Mouse (Mus musculus) liver, embryonic 11.5 days (tissue): ENCODE measurements around the gene Dclk1. TPM values are rescaled to one million over a fixed set of nuclear protein-coding genes. Genes with fewer than 3 reads are reported as not detected.

ENCODE experiments used
- ATAC-seq: fragments of 200-750 bp; cut with Nextera tagmentation; replicated peaks from 2 replicates; pipeline ENCODE4 v1.8.0; 2017; ENCODE audit warnings: moderate number of reproducible peaks, mild to moderate bottlenecking, moderate TSS enrichment, moderate library complexity; ENCODE audit not compliant: low FRiP score
- DNase-seq: peaks from one replicate; pipeline ENCODE4 v3.0.0-alpha.2; 2017; ENCODE audit warnings: low spot score
- H3K27ac ChIP-seq: fragments of 300-500 bp; sonication (generic); 2 replicates; pipeline ENCODE4 v1.5.1; 2014; ENCODE audit warnings: mild to moderate bottlenecking, low read depth, low read length, control low read depth
- H3K27me3 ChIP-seq: fragments of 300-500 bp; sonication (generic); replicated peaks from 2 replicates; pipeline ENCODE4 v1.6.1; 2014; ENCODE audit warnings: low read length, mixed read lengths; ENCODE audit not compliant: control insufficient read depth, insufficient read depth
- H3K36me3 ChIP-seq: fragments of 300-500 bp; sonication (generic); 2 replicates; pipeline ENCODE4 v1.6.1; 2014; ENCODE audit warnings: mild to moderate bottlenecking, low read length, moderate library complexity, mixed read lengths; ENCODE audit not compliant: control insufficient read depth, insufficient read depth
- H3K4me1 ChIP-seq: fragments of 300-500 bp; sonication (generic); replicated peaks from 2 replicates; pipeline ENCODE4 v1.6.1; 2014; ENCODE audit warnings: low read length, mixed read lengths; ENCODE audit not compliant: control insufficient read depth, insufficient read depth
- H3K4me2 ChIP-seq: fragments of 300-500 bp; sonication (generic); 2 replicates; pipeline ENCODE4 v1.6.1; 2014; ENCODE audit warnings: mild to moderate bottlenecking, control low read depth, moderate library complexity
- H3K4me3 ChIP-seq: fragments of 300-500 bp; sonication (generic); 2 replicates; pipeline ENCODE4 v1.5.1; 2014; ENCODE audit warnings: low read depth, low read length, control low read depth
- H3K9ac ChIP-seq: fragments of 300-500 bp; sonication (generic); 2 replicates; pipeline ENCODE4 v1.6.1; 2014; ENCODE audit warnings: low read depth, low read length, control low read depth
- H3K9me3 ChIP-seq: fragments of 300-500 bp; sonication (generic); 2 replicates; pipeline ENCODE4 v1.6.1; 2016; ENCODE audit warnings: low read length, inconsistent platforms, mixed read lengths; ENCODE audit not compliant: control insufficient read depth
- WGBS: fragments of 180-500 bp; shearing (Covaris S2); extraction: QIAGEN DNeasy Blood & Tissue Kit; methylation state at CpG from one replicate; pipeline ENCODE4 v1.1.7; 2014; 5-methylcytosine and 5-hydroxymethylcytosine counted together
- polyA plus RNA-seq: library from polyadenylated mRNA; unstranded; fragments of >200 nt; fragmentation: Nextera tagmentation; extraction: Ambion mirVana; gene quantifications from 2 replicates; pipeline ENCODE4 v1.2.1, GENCODE M21; 2014

Gene Dclk1
- polyA plus RNA-seq, 1 experiment from 2014 or later, result 3.3 TPM

GRCm38 (mm10) chr3:55272536-55272935 is 30.4 kb downstream of the Dclk1 start:
- Histone ChIP-seq H3K27ac (no peak overlapping the region), H3K36me3 (no peaks in the 10 kb centered on the region), H3K4me2 (no peak overlapping the region), H3K4me1 (no peaks in the 10 kb centered on the region), H3K4me3 (no peak overlapping the region), H3K9ac (no peak overlapping the region), H3K27me3 (no peaks in the 10 kb centered on the region), H3K9me3 (no peaks in the 10 kb centered on the region)
- WGBS, result 72% methylated on average over 6 of the region's 6 CpGs
- DNase-seq (no peak), ATAC-seq (no peak)

- no peak for ATAC-seq
- H3K27ac ChIP-seq, result no peak overlapping the region
Measured at GRCm38 (mm10) chr3:55276446-55276845, 34.3 kb downstream of the Dclk1 start.

GRCm38 (mm10) chr3:55276851-55277250 is 34.7 kb downstream of the Dclk1 start:
- H3K4me1 ChIP-seq, result no peaks in the 10 kb centered on the region
- ATAC-seq, result no peak
- no peak overlapping the region for H3K4me2 ChIP-seq

More at GRCm38 (mm10) chr3:55276446-55276845, 34.3 kb downstream of the Dclk1 start:
- Histone ChIP-seq H3K9ac (no peak overlapping the region), H3K27me3 (no peaks in the 10 kb centered on the region), H3K4me2 (no peak overlapping the region), H3K4me3 (no peak overlapping the region), H3K36me3 (no peaks in the 10 kb centered on the region), H3K9me3 (no peaks in the 10 kb centered on the region), H3K4me1 (no peaks in the 10 kb centered on the region)
- 82% methylated on average over 3 of the region's 3 CpGs for WGBS
- DNase-seq, result no peak

GRCm38 (mm10) chr3:55277829-55278228 is 35.7 kb downstream of the Dclk1 start:
- H3K36me3 ChIP-seq, result no peaks in the 10 kb centered on the region
- H3K9ac ChIP-seq, result no peak overlapping the region
- H3K9me3 ChIP-seq, result no peaks in the 10 kb centered on the region
- ATAC-seq, result no peak
- no peak overlapping the region for H3K4me2 ChIP-seq
- no peak overlapping the region for H3K4me3 ChIP-seq
- H3K27me3 ChIP-seq, result no peaks in the 10 kb centered on the region
- WGBS, result 68% methylated on average over 1 of the region's 1 CpGs
- H3K27ac ChIP-seq, result no peak overlapping the region
- H3K4me1 ChIP-seq, result no peaks in the 10 kb centered on the region
- DNase-seq, result no peak

More at GRCm38 (mm10) chr3:55276851-55277250, 34.7 kb downstream of the Dclk1 start:
- H3K4me3 ChIP-seq, result no peak overlapping the region
- WGBS, result 88% methylated on average over 1 of the region's 1 CpGs
- H3K36me3 ChIP-seq, result no peaks in the 10 kb centered on the region
- DNase-seq, result no peak
- H3K27ac ChIP-seq, result no peak overlapping the region
- H3K27me3 ChIP-seq, result no peaks in the 10 kb centered on the region
- no peaks in the 10 kb centered on the region for H3K9me3 ChIP-seq
- no peak overlapping the region for H3K9ac ChIP-seq

- 76% methylated on average over 4 of the region's 4 CpGs for WGBS
- Histone ChIP-seq H3K4me2 (no peak overlapping the region), H3K4me1 (no peaks in the 10 kb centered on the region), H3K27me3 (no peaks in the 10 kb centered on the region), H3K27ac (no peak overlapping the region), H3K9me3 (no peaks in the 10 kb centered on the region), H3K9ac (no peak overlapping the region), H3K4me3 (no peak overlapping the region), H3K36me3 (no peaks in the 10 kb centered on the region)
- no peak for DNase-seq
- no peak for ATAC-seq
Measured at GRCm38 (mm10) chr3:55279923-55280322, 37.8 kb downstream of the Dclk1 start.

- no peak for DNase-seq
- ATAC-seq, result no peak
- H3K4me3 ChIP-seq, result no peak overlapping the region
- H3K4me1 ChIP-seq, result no peaks in the 10 kb centered on the region
- H3K9me3 ChIP-seq, result no peaks in the 10 kb centered on the region
- no peak overlapping the region for H3K4me2 ChIP-seq
- H3K9ac ChIP-seq, result no peak overlapping the region
- H3K36me3 ChIP-seq, result no peaks in the 10 kb centered on the region
- H3K27ac ChIP-seq, result no peak overlapping the region
- no peaks in the 10 kb centered on the region for H3K27me3 ChIP-seq
Measured at GRCm38 (mm10) chr3:55280471-55280870, 38.3 kb downstream of the Dclk1 start.

GRCm38 (mm10) chr3:55284215-55284614 is 42.1 kb downstream of the Dclk1 start:
- no peak overlapping the region for H3K27ac ChIP-seq
- H3K27me3 ChIP-seq, result no peaks in the 10 kb centered on the region
- H3K4me1 ChIP-seq, result no peaks in the 10 kb centered on the region
- DNase-seq (no peak), ATAC-seq (no peak)
- no peaks in the 10 kb centered on the region for H3K36me3 ChIP-seq
- H3K9me3 ChIP-seq, result no peaks in the 10 kb centered on the region
- no peak overlapping the region for H3K4me3 ChIP-seq
- H3K9ac ChIP-seq, result no peak overlapping the region
- no peak overlapping the region for H3K4me2 ChIP-seq
- WGBS, result 74% methylated on average over 3 of the region's 3 CpGs

- DNase-seq (no peak), ATAC-seq (no peak)
- H3K36me3 ChIP-seq, result no peaks in the 10 kb centered on the region
- no peaks in the 10 kb centered on the region for H3K27me3 ChIP-seq
- no peak overlapping the region for H3K27ac ChIP-seq
- H3K9me3 ChIP-seq, result no peaks in the 10 kb centered on the region
- H3K9ac ChIP-seq, result no peak overlapping the region
- H3K4me2 ChIP-seq, result no peak overlapping the region
- 77% methylated on average over 4 of the region's 4 CpGs for WGBS
- no peak overlapping the region for H3K4me3 ChIP-seq
- H3K4me1 ChIP-seq, result no peaks in the 10 kb centered on the region
Measured at GRCm38 (mm10) chr3:55288726-55289125, 46.6 kb downstream of the Dclk1 start.

GRCm38 (mm10) chr3:55291964-55292363 is 49.8 kb downstream of the Dclk1 start:
- DNase-seq (no peak), ATAC-seq (no peak)
- Histone ChIP-seq H3K9ac (no peak overlapping the region), H3K27me3 (no peaks in the 10 kb centered on the region), H3K4me3 (no peak overlapping the region), H3K9me3 (no peaks in the 10 kb centered on the region), H3K4me1 (no peaks in the 10 kb centered on the region), H3K4me2 (no peak overlapping the region), H3K27ac (no peak overlapping the region), H3K36me3 (no peaks in the 10 kb centered on the region)
- WGBS, result 76% methylated on average over 4 of the region's 4 CpGs
